In genomic region chr15:27759890-27760289, GRCm38 (mm10) we compare ENCODE assay signal across 18 mouse cellular contexts.
A peak's percentile ranks its signal among the peaks of the same experiment; 100 is the strongest.
DNase-seq lines count a peak whose midpoint lies in the region; ATAC-seq lines count a peak whose summit lies in the region.
"Had no signal": no experiment of that assay in that cellular context is flagged by ENCODE, and none has a peak within 500 bp of the region (broad histone marks: within the 10 kb centered on the region; RNA-seq: fewer than 3 reads in every experiment).

No protein-coding gene starts in this region.

- H3K9ac ChIP-seq in embryonic facial prominence, embryonic 12.5 days, result no peak overlapping the region
- H3K9ac ChIP-seq in midbrain, embryonic 16.5 days (ENCODE audit: low read depth, low read length), result no peak overlapping the region
- no peak overlapping the region for H3K9ac ChIP-seq in midbrain, embryonic 15.5 days
- H3K9ac ChIP-seq in hindbrain, embryonic 14.5 days, result no peak overlapping the region
- no peak overlapping the region for H3K9ac ChIP-seq in neural tube, embryonic 14.5 days (replicated peaks; ENCODE audit: low read depth, low read length)
- H3K9ac ChIP-seq: liver, embryonic 12.5 days had no signal

- H3K9me3 ChIP-seq in embryonic facial prominence, embryonic 12.5 days, result no peaks in the 10 kb centered on the region
- no peaks in the 10 kb centered on the region for H3K9me3 ChIP-seq in embryonic facial prominence, embryonic 10.5 days
- no peaks in the 10 kb centered on the region for H3K9me3 ChIP-seq in midbrain, embryonic 16.5 days (replicated peaks; ENCODE audit: control insufficient read depth, low read length, poor library complexity, severe bottlenecking)
- H3K9me3 ChIP-seq in midbrain, embryonic 15.5 days, result no peaks in the 10 kb centered on the region
- H3K9me3 ChIP-seq in hindbrain, embryonic 14.5 days (ENCODE audit: control insufficient read depth, low read length), result no peaks in the 10 kb centered on the region
- H3K9me3 ChIP-seq in neural tube, embryonic 14.5 days (ENCODE audit: control insufficient read depth, low read length), result no peaks in the 10 kb centered on the region
- H3K9me3 ChIP-seq: liver, embryonic 12.5 days had no signal

- no peak overlapping the region for H3K4me2 ChIP-seq in embryonic facial prominence, embryonic 12.5 days (replicated peaks)
- H3K4me2 ChIP-seq in midbrain, embryonic 16.5 days (ENCODE audit: low read length), result no peak overlapping the region
- no peak overlapping the region for H3K4me2 ChIP-seq in midbrain, embryonic 15.5 days
- H3K4me2 ChIP-seq in hindbrain, embryonic 14.5 days (replicated peaks), result no peak overlapping the region
- H3K4me2 ChIP-seq in neural tube, embryonic 14.5 days (ENCODE audit: low read depth, low read length), result no peak overlapping the region
- H3K4me2 ChIP-seq: heart, embryonic 11.5 days; liver, embryonic 12.5 days had no signal

- no peak for DNase-seq in embryonic facial prominence, embryonic 10.5 days (ENCODE audit: low spot score)
- DNase-seq in hindbrain, embryonic 14.5 days (ENCODE audit: low spot score), result no peak
- DNase-seq in kidney, postnatal 10 days, result no peak
- no peak for DNase-seq in spleen, postnatal 36 days (ENCODE audit: low spot score in 2 of 2)
- DNase-seq: adrenal gland, postnatal 10 days; cerebellum, postnatal 36 days; gastrocnemius, postnatal 10 days; kidney, postnatal 14 days; layer of hippocampus, postnatal 36 days; lung, postnatal 10 days; thymus, adult 2 months had no signal

- no peak overlapping the region for H3K4me3 ChIP-seq in embryonic facial prominence, embryonic 12.5 days
- H3K4me3 ChIP-seq in embryonic facial prominence, embryonic 10.5 days, result no peak overlapping the region
- no peak overlapping the region for H3K4me3 ChIP-seq in midbrain, embryonic 16.5 days (ENCODE audit: low read depth, low read length)
- H3K4me3 ChIP-seq in midbrain, embryonic 15.5 days, result no peak overlapping the region
- H3K4me3 ChIP-seq in hindbrain, embryonic 14.5 days (replicated peaks; ENCODE audit: low read length), result no peak overlapping the region
- no peak overlapping the region for H3K4me3 ChIP-seq in neural tube, embryonic 14.5 days (ENCODE audit: low read depth, low read length)
- H3K4me3 ChIP-seq: erythroblast, embryonic 14.5 days; liver, embryonic 12.5 days had no signal

- ATAC-seq in embryonic facial prominence, embryonic 12.5 days (ENCODE audit: insufficient number of reproducible peaks, insufficient read depth, low FRiP score, low TSS enrichment), result no peak
- ATAC-seq in midbrain, embryonic 16.5 days, result no peak
- no peak for ATAC-seq in midbrain, embryonic 15.5 days (replicated peaks)
- ATAC-seq in hindbrain, embryonic 14.5 days (ENCODE audit: low FRiP score), result peak; percentile 26; the same call in 1 of the 2 replicates
- ATAC-seq in neural tube, embryonic 14.5 days (ENCODE audit: low read depth), result peak; percentile 45; the same call in 1 of the 2 replicates
- ATAC-seq: liver, embryonic 12.5 days had no signal

- H3K36me3 ChIP-seq in embryonic facial prominence, embryonic 12.5 days, result peaks cover 82% of the 10 kb centered on the region
- H3K36me3 ChIP-seq in embryonic facial prominence, embryonic 10.5 days (replicated peaks), result peaks cover 96% of the 10 kb centered on the region
- H3K36me3 ChIP-seq in midbrain, embryonic 16.5 days (ENCODE audit: control insufficient read depth, insufficient read depth, low read length), result peaks cover 22% of the 10 kb centered on the region
- peaks cover 45% of the 10 kb centered on the region for H3K36me3 ChIP-seq in midbrain, embryonic 15.5 days (replicated peaks)
- H3K36me3 ChIP-seq in hindbrain, embryonic 14.5 days (replicated peaks; ENCODE audit: control insufficient read depth, insufficient read depth), result peaks cover 83% of the 10 kb centered on the region
- peaks cover 58% of the 10 kb centered on the region for H3K36me3 ChIP-seq in neural tube, embryonic 14.5 days (ENCODE audit: control insufficient read depth, insufficient read depth, low read length)

- no peaks in the 10 kb centered on the region for H3K27me3 ChIP-seq in embryonic facial prominence, embryonic 12.5 days
- no peaks in the 10 kb centered on the region for H3K27me3 ChIP-seq in embryonic facial prominence, embryonic 10.5 days (replicated peaks; ENCODE audit: low read depth, poor library complexity, severe bottlenecking)
- no peaks in the 10 kb centered on the region for H3K27me3 ChIP-seq in midbrain, embryonic 16.5 days (ENCODE audit: control insufficient read depth, insufficient read depth, low read depth, low read length)
- H3K27me3 ChIP-seq in midbrain, embryonic 15.5 days (replicated peaks), result no peaks in the 10 kb centered on the region
- no peaks in the 10 kb centered on the region for H3K27me3 ChIP-seq in hindbrain, embryonic 14.5 days (ENCODE audit: control insufficient read depth, insufficient read depth, low read length)
- no peaks in the 10 kb centered on the region for H3K27me3 ChIP-seq in neural tube, embryonic 14.5 days (ENCODE audit: control insufficient read depth, insufficient read depth, low read length)
- H3K27me3 ChIP-seq: liver, embryonic 12.5 days had no signal

- WGBS in embryonic facial prominence, embryonic 12.5 days, result 62% methylated on average over 5 of the region's 5 CpGs
- WGBS in embryonic facial prominence, embryonic 10.5 days, result 87% methylated on average over 5 of the region's 5 CpGs
- 60% methylated on average over 5 of the region's 5 CpGs for WGBS in midbrain, embryonic 16.5 days
- 67% methylated on average over 5 of the region's 5 CpGs for WGBS in midbrain, embryonic 15.5 days
- 66% methylated on average over 5 of the region's 5 CpGs for WGBS in hindbrain, embryonic 14.5 days
- 66% methylated on average over 5 of the region's 5 CpGs for WGBS in neural tube, embryonic 14.5 days

- H3K4me1 ChIP-seq in embryonic facial prominence, embryonic 12.5 days, result peaks cover 27% of the 10 kb centered on the region
- peaks cover 10% of the 10 kb centered on the region for H3K4me1 ChIP-seq in embryonic facial prominence, embryonic 10.5 days
- H3K4me1 ChIP-seq in midbrain, embryonic 16.5 days (ENCODE audit: control insufficient read depth, insufficient read depth, low read length), result no peaks in the 10 kb centered on the region
- no peaks in the 10 kb centered on the region for H3K4me1 ChIP-seq in midbrain, embryonic 15.5 days
- H3K4me1 ChIP-seq in hindbrain, embryonic 14.5 days (replicated peaks; ENCODE audit: control insufficient read depth, insufficient read depth, low read length), result no peaks in the 10 kb centered on the region
- peaks cover 8% of the 10 kb centered on the region; the same call in 1 of the 2 replicates for H3K4me1 ChIP-seq in neural tube, embryonic 14.5 days (ENCODE audit: control insufficient read depth, insufficient read depth, low read length)
- H3K4me1 ChIP-seq: liver, embryonic 12.5 days had no signal

- peak overlapping the region; percentile 78 for H3K27ac ChIP-seq in embryonic facial prominence, embryonic 12.5 days
- H3K27ac ChIP-seq in embryonic facial prominence, embryonic 10.5 days (replicated peaks), result no peak overlapping the region
- H3K27ac ChIP-seq in midbrain, embryonic 16.5 days (ENCODE audit: low read length), result peak overlapping the region; percentile 24
- no peak overlapping the region for H3K27ac ChIP-seq in midbrain, embryonic 15.5 days
- H3K27ac ChIP-seq in hindbrain, embryonic 14.5 days, result 0 out of 2 replicates have a peak overlapping the region, but pooled peaks have one; percentile 51
- 0 out of 2 replicates have a peak overlapping the region, but pooled peaks have one; percentile 35 for H3K27ac ChIP-seq in neural tube, embryonic 14.5 days (ENCODE audit: low read depth, low read length)
- H3K27ac ChIP-seq: liver, embryonic 12.5 days had no signal

Comparison
In these comparisons a context has a peak if more than half of its experiments do, and no peak if none do; other contexts are left out.
1. H3K27ac ChIP-seq: peak in embryonic facial prominence, embryonic 12.5 days (single experiment), midbrain, embryonic 16.5 days (single experiment), hindbrain, embryonic 14.5 days (single experiment) and neural tube, embryonic 14.5 days (single experiment); none in embryonic facial prominence, embryonic 10.5 days (single experiment) and midbrain, embryonic 15.5 days (single experiment).
2. ATAC-seq: peak in hindbrain, embryonic 14.5 days (single experiment) and neural tube, embryonic 14.5 days (single experiment); none in embryonic facial prominence, embryonic 12.5 days (single experiment), midbrain, embryonic 16.5 days (single experiment) and midbrain, embryonic 15.5 days (single experiment).